Mouse (Mus musculus) hindbrain, embryonic 14.5 days (tissue): ENCODE data around the gene Tbc1d20. TPM values are rescaled to one million over a fixed set of nuclear protein-coding genes. Genes with fewer than 3 reads are reported as not detected.

Experiments
- ATAC-seq: fragments of 200-750 bp; cut with Nextera tagmentation; 2 replicates; pipeline ENCODE4 v1.8.0; 2017; ENCODE audit warnings: moderate number of reproducible peaks, mild to moderate bottlenecking, moderate TSS enrichment, moderate library complexity; ENCODE audit not compliant: low FRiP score
- DNase-seq: peaks from one replicate; pipeline ENCODE4 v3.0.0-alpha.2; 2015; ENCODE audit warnings: low spot score
- H3K27ac ChIP-seq: fragments of 300-500 bp; sonication (generic); 2 replicates; pipeline ENCODE4 v1.5.1; 2014; ENCODE audit warnings: mild to moderate bottlenecking, moderate library complexity
- H3K27me3 ChIP-seq: fragments of 300-500 bp; sonication (generic); 2 replicates; pipeline ENCODE4 v1.6.1; 2014; ENCODE audit warnings: mild to moderate bottlenecking, low read length, mixed read lengths; ENCODE audit not compliant: control insufficient read depth, insufficient read depth
- H3K36me3 ChIP-seq: fragments of 300-500 bp; sonication (generic); replicated peaks from 2 replicates; pipeline ENCODE4 v1.6.1; 2014; ENCODE audit not compliant: control insufficient read depth, insufficient read depth
- H3K4me1 ChIP-seq: fragments of 300-500 bp; sonication (generic); replicated peaks from 2 replicates; pipeline ENCODE4 v1.6.1; 2014; ENCODE audit warnings: antibody characterized with exemption, low read length, mixed read lengths; ENCODE audit not compliant: control insufficient read depth, insufficient read depth
- H3K4me2 ChIP-seq: fragments of 300-500 bp; sonication (generic); replicated peaks from 2 replicates; pipeline ENCODE4 v1.6.1; 2014; ENCODE audit warnings: mild to moderate bottlenecking, moderate library complexity
- H3K4me3 ChIP-seq: fragments of 300-500 bp; sonication (generic); replicated peaks from 2 replicates; pipeline ENCODE4 v1.5.1; 2014; ENCODE audit warnings: mild to moderate bottlenecking, low read length
- H3K9ac ChIP-seq: fragments of 300-500 bp; sonication (generic); 2 replicates; pipeline ENCODE4 v1.6.1; 2014
- H3K9me3 ChIP-seq: fragments of 300-500 bp; sonication (generic); 2 replicates; pipeline ENCODE4 v1.6.1; 2016; ENCODE audit warnings: low read length; ENCODE audit not compliant: control insufficient read depth
- WGBS: fragments of 180-500 bp; shearing (Covaris S2); extraction: QIAGEN DNeasy Blood & Tissue Kit; methylation state at CpG from one replicate; pipeline ENCODE4 v1.1.7; 2014; 5-methylcytosine and 5-hydroxymethylcytosine counted together
- polyA plus RNA-seq: library from polyadenylated mRNA; unstranded; fragments of >200 nt; fragmentation: Nextera tagmentation; extraction: Ambion mirVana; gene quantifications from 2 replicates; pipeline ENCODE4 v1.2.1, GENCODE M21; 2014

The Tbc1d20 gene
- polyA plus RNA-seq, 1 experiment from 2014 or later: 31.4 TPM

GRCm38 (mm10) chr2:152321558-152321957, 27.9 kb downstream of the Tbc1d20 start:
- Histone ChIP-seq H3K36me3 (peaks cover 98% of the 10 kb centered on the region), H3K9ac (no peak overlapping the region), H3K4me1 (no peaks in the 10 kb centered on the region), H3K27ac (no peak overlapping the region), H3K27me3 (no peaks in the 10 kb centered on the region), H3K4me2 (no peak overlapping the region), H3K9me3 (no peaks in the 10 kb centered on the region), H3K4me3 (no peak overlapping the region)
- 90% methylated on average over 5 of the region's 5 CpGs for WGBS
- ATAC-seq: no peak
- no peak for DNase-seq

DNA sequence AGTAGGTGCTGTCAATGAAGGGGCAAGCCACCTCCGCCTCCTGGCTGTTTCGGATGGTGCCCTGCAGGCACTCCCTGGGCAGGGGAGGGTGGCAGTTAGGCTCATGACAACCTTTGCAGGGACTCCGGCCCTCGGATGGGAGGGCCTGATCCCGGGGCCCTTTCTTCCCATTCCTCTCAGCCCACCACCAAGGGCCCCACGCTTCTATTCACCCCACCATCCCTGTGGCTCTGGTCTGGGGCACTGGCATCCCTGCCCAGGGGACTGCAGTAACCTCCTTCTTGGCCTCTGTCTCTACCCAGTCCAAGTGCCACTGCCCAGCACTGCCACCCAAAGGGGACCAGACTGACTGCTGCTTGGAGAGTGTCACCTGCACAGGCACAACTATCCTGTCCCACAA, 28.6 kb downstream of the Tbc1d20 start:
- ATAC-seq (no peak), DNase-seq (no peak)
- H3K27ac ChIP-seq: no peak overlapping the region
- H3K4me2 ChIP-seq: no peak overlapping the region
- 95% methylated on average over 6 of the region's 6 CpGs for WGBS
- peaks cover 98% of the 10 kb centered on the region for H3K36me3 ChIP-seq
- no peaks in the 10 kb centered on the region for H3K27me3 ChIP-seq
- H3K9ac ChIP-seq: no peak overlapping the region
- H3K9me3 ChIP-seq: no peaks in the 10 kb centered on the region
- H3K4me3 ChIP-seq: no peak overlapping the region
- no peaks in the 10 kb centered on the region for H3K4me1 ChIP-seq

GRCm38 (mm10) chr2:152323971-152324370, 30.3 kb downstream of the Tbc1d20 start:
- ATAC-seq: no peak
- H3K36me3 ChIP-seq: peaks cover 96% of the 10 kb centered on the region

GRCm38 (mm10) chr2:152324842-152325241, 31.2 kb downstream of the Tbc1d20 start:
- ATAC-seq: no peak
- Histone ChIP-seq H3K4me2 (no peak overlapping the region), H3K36me3 (peaks cover 96% of the 10 kb centered on the region), H3K27ac (no peak overlapping the region), H3K27me3 (no peaks in the 10 kb centered on the region), H3K9me3 (no peaks in the 10 kb centered on the region), H3K4me1 (no peaks in the 10 kb centered on the region), H3K4me3 (no peak overlapping the region), H3K9ac (no peak overlapping the region)
- DNase-seq: no peak
- 91% methylated on average over 3 of the region's 3 CpGs for WGBS

More at GRCm38 (mm10) chr2:152323971-152324370, 30.3 kb downstream of the Tbc1d20 start:
- no peak overlapping the region for H3K27ac ChIP-seq
- no peaks in the 10 kb centered on the region for H3K4me1 ChIP-seq
- no peak overlapping the region for H3K9ac ChIP-seq
- H3K27me3 ChIP-seq: no peaks in the 10 kb centered on the region
- DNase-seq: no peak
- H3K4me3 ChIP-seq: no peak overlapping the region
- no peaks in the 10 kb centered on the region for H3K9me3 ChIP-seq
- WGBS: 97% methylated on average over 14 of the region's 14 CpGs
- H3K4me2 ChIP-seq: no peak overlapping the region

DNA sequence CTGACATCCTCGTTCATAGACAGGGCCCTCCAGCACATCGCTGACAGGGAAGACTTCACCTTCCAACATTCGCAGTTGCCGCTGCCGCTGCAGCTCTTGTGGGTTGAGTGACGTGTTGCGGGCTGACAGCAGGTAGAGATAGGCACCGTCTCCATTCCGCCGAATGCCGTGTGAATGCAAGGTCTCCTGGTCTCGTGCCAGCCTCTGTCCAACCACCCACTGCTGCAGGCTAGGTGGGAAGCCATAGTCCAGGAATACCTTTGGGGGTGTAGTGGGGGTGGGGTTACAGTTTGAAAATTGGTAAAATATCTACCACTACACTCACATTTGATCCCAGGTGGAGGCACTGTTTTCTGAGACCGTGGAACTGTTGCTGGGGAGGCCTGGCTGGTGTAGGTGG, 32.5 kb downstream of the Tbc1d20 start:
- Histone ChIP-seq H3K4me1 (peaks cover 9% of the 10 kb centered on the region), H3K4me2 (no peak overlapping the region), H3K9ac (no peak overlapping the region), H3K4me3 (no peak overlapping the region), H3K27ac (no peak overlapping the region), H3K9me3 (no peaks in the 10 kb centered on the region), H3K36me3 (peaks cover 88% of the 10 kb centered on the region), H3K27me3 (no peaks in the 10 kb centered on the region)
- 97% methylated on average over 13 of the region's 13 CpGs for WGBS
- ATAC-seq (no peak), DNase-seq (no peak)

- ATAC-seq: no peak
- Histone ChIP-seq H3K4me1 (peaks cover 14% of the 10 kb centered on the region), H3K9me3 (no peaks in the 10 kb centered on the region), H3K9ac (no peak overlapping the region), H3K27ac (no peak overlapping the region), H3K4me2 (no peak overlapping the region), H3K27me3 (no peaks in the 10 kb centered on the region), H3K4me3 (no peak overlapping the region), H3K36me3 (peaks cover 83% of the 10 kb centered on the region)
- no peak for DNase-seq
- 92% methylated on average over 8 of the region's 8 CpGs for WGBS
Observed at GRCm38 (mm10) chr2:152326654-152327053, 33.0 kb downstream of the Tbc1d20 start.

DNA sequence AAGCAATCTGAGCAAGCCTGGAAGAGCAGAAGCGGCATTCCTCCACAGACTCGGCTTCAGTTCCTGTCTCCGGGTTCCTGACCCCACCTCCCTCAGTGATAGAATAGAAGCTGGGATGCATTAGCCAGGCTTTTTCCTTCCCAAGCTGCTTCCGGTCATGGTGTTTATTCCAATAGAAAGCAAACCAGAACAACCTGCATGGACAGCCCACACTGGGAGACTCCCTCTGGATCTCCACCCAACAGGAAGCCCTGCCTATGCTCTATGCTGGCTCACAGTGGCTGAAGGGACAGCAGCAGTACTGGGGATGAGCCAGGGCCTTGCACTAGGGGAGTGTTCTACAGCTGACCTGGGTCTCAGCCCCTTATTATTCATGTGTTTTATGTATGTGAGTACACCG, 34.4 kb downstream of the Tbc1d20 start:
- Histone ChIP-seq H3K36me3 (peaks cover 70% of the 10 kb centered on the region), H3K27me3 (no peaks in the 10 kb centered on the region), H3K9me3 (no peaks in the 10 kb centered on the region), H3K27ac (no peak overlapping the region), H3K4me2 (no peak overlapping the region), H3K4me3 (no peak overlapping the region), H3K9ac (no peak overlapping the region), H3K4me1 (peaks cover 19% of the 10 kb centered on the region)
- ATAC-seq (no peak), DNase-seq (no peak)
- WGBS: 84% methylated on average over 5 of the region's 5 CpGs

- H3K9me3 ChIP-seq: no peaks in the 10 kb centered on the region
- no peak for DNase-seq
- ATAC-seq: no peak
- H3K27ac ChIP-seq: no peak overlapping the region
- no peaks in the 10 kb centered on the region for H3K27me3 ChIP-seq
- peak overlapping the region; percentile 85; the same call in 1 of the 2 replicates for H3K9ac ChIP-seq
- peaks cover 19% of the 10 kb centered on the region for H3K4me1 ChIP-seq
- H3K4me3 ChIP-seq: peak overlapping the region; percentile 76
- 71% methylated on average over 7 of the region's 7 CpGs for WGBS
- peaks cover 41% of the 10 kb centered on the region for H3K36me3 ChIP-seq
- H3K4me2 ChIP-seq: peak overlapping the region; percentile 69
Observed at GRCm38 (mm10) chr2:152330858-152331423, 37.3 kb downstream of the Tbc1d20 start.

DNA sequence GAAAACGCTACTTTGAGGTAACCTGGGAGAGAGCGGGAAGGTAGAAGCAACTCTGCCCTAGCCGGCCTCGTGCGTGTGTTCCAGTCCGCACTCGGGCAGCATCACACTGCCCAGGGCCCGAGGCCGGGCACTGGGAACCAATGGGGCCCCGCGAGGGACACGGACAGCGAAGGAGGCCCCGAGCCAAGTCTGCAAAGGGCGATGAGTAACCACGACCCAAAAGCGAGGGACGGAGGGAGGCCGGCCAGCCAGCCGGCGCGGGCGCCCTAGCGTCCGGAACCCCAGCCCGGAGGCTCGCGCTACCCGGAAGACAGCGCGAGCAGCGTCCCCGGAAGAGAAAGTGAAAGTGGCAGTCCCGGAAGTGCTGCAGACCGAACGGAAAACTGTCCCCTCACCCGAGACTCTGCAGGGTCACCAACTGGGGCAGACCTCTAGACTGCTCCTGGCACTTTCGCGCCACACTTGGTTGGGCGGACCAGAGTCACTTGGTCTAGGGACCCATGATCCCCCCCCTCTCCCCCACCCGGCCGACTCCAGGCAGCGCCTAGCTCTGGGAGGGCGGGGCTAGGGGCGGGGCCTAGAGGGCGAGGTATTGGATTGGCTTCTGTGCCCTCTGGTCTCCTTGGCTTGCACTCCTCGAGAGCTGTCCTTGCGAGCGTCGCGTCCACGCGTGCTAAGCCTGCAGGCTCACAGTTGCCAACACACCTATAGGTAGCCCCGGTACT, 38.6 kb downstream of the Tbc1d20 start, which contains the start of gene Rbck1:
Rbck1 (minus strand) TSS at position 553 of the 725 bp plus-strand sequence.
- peak; percentile 85 for DNase-seq
- H3K9me3 ChIP-seq: no peaks in the 10 kb centered on the region
- ATAC-seq: peak; percentile 97
- peaks cover 19% of the 10 kb centered on the region for H3K4me1 ChIP-seq
- under 1% methylated on average over 53 of the region's 54 CpGs for WGBS
- peaks cover 28% of the 10 kb centered on the region for H3K36me3 ChIP-seq
- H3K4me2 ChIP-seq: peak within 1 kb of the TSS; percentile 69
- peak within 1 kb of the TSS; percentile 78 for H3K27ac ChIP-seq
- no peaks in the 10 kb centered on the region for H3K27me3 ChIP-seq
- H3K9ac ChIP-seq: peak within 1 kb of the TSS; percentile 85
- H3K4me3 ChIP-seq: peak within 1 kb of the TSS; percentile 76
